Mouse (Mus musculus) heart, postnatal 14 days (tissue): ENCODE measurements around the gene Tnfrsf25. TPM values are rescaled to one million over a fixed set of nuclear protein-coding genes. Genes with fewer than 3 reads are reported as not detected.

Source experiments
- DNase-seq, 2 experiments: peaks; one replicate each; pipeline ENCODE4 v3.0.0; 2021 to 2022
- intact Hi-C: fragments of 180-260 bp; cut with DNase I; formaldehyde crosslinking; loops from one replicate; pipeline ENCODE4 v1.15.1; 2025
- total RNA-seq, 2 experiments: library from RNA; stranded (reverse); gene quantifications; 2 replicates each; pipeline ENCODE4 v1.2.3; 2021

Gene Tnfrsf25
- total RNA-seq, 2 experiments from 2014 or later, result 4.0 to 6.7 TPM

DNA sequence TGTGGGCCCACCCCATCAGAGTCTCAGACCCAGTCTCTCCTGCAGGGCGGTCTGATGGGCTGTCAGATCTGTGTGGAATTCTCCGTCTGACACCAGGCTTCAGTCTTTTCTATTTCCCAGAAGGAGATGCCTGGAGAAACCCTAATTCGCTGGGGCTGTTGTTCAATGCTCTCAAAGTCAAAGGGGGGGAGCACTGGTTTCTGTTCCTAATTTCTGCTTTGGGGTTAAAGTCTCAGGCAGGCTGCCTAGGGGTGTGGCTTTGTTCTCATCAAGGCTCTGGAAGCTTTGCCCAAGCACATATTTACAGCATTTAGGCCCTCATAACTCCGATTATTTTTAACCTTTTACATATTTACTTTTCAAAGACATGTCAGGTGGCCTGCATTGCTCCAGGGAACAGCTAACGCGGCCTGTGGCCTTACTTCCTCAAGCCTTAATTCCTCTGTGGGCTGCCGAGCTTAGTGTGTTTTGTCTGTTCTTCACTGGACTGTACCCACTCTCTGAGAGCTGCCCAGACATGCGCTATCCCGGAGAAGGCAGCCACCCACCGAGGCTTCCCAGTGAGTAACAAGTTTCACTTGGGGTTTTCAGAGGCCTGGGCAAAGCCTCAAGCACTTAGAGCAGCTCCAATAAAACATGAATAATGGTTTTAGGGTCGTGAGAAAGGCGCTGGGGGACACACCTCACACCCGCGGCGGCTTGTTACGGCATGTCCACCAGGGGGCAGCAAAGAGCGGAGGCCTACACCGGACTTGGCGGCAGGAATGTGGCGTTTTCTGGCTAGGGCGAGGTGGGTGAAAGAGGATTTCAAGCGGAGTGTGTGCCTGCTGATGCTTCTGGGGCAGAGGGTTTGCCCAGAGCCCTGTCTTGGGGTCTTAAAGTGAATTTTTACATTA is 49.5 kb downstream of the Tnfrsf25 start:
- intact Hi-C loops, result no loop called here
- peak; percentile 80 to 89 for DNase-seq

DNA sequence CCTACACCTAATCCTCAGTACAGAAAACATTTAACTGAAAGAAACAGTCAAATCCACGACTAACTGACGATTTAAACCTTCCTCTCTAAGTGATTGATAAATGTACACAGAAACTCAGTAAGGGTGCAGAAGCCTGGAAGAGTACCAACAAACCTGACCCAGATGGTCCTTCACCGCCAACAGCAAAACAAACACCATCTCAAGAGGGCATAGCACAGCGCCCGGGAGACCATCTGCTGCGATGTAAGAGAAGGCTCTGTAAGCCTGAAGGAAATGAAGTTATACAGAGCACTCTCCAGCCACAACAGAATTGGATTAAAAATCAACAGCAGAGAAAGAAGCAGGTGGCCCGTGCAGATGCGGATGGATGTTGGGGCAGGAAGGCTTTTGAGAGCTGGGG is 52.3 kb downstream of the Tnfrsf25 start:
- intact Hi-C loops, result no loop called here
- no peak for DNase-seq

DNA sequence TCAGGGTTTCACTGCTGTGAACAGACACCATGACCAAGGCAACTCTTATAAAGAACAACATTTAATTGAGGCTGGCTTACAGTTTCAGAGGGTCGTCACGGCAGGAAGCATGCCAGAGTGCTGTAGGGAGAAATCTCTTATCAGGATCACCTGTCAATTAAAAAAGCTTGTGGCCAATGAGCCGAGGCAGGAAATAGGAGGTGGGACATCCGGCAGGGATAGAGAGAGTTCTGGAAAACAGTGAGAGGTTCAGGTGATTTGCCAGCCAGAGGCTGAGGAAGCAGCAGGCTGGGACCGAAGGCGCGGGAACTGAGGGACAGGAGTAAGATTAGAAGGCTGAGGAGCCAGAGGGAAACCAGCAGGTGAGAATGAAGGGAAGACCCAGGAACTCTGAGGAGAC is 53.4 kb downstream of the Tnfrsf25 start:
- no peak for DNase-seq
- intact Hi-C loops, result no loop called here

Other genes starting within 250 kb of the Tnfrsf25 start
- 100 to 1,000 TPM in 1 of 2 experiments, 10 to 100 TPM in 1; 94.7 to 103 TPM for gene Dnajc11, start 182.2 kb upstream of the Tnfrsf25 start, total RNA-seq
- gene Thap3, start 126.9 kb upstream of the Tnfrsf25 start, total RNA-seq, result 10 to 100 TPM; 13.9 to 14.5 TPM
- 1 to 10 TPM; 7.6 to 8.5 TPM for gene Phf13, start 119.7 kb upstream of the Tnfrsf25 start, total RNA-seq
- gene Klhl21, start 107.1 kb upstream of the Tnfrsf25 start, total RNA-seq, result 10 to 100 TPM; 53.0 to 56.9 TPM
- gene Zbtb48, start 88.3 kb upstream of the Tnfrsf25 start, total RNA-seq, result 1 to 10 TPM; 4.7 to 7.5 TPM
- under 1 TPM in 1 of 2 experiments, not detected in 1; 0.07 TPM for gene Tas1r1, start 77.4 kb upstream of the Tnfrsf25 start, total RNA-seq
- 10 to 100 TPM; 10.5 to 10.9 TPM for gene Nol9, start 76.6 kb upstream of the Tnfrsf25 start, total RNA-seq
- 10 to 100 TPM; 27.0 to 28.9 TPM for gene Plekhg5, start 43.4 kb upstream of the Tnfrsf25 start, total RNA-seq
- gene Espn, start 36.4 kb downstream of the Tnfrsf25 start, total RNA-seq, result 1 to 10 TPM; 1.4 to 2.0 TPM
- gene Hes2, start 42.9 kb downstream of the Tnfrsf25 start, total RNA-seq, result not detected
- gene Acot7, start 62.2 kb downstream of the Tnfrsf25 start, total RNA-seq, result 10 to 100 TPM; 37.3 to 39.3 TPM
- 10 to 100 TPM; 19.9 to 20.6 TPM for gene Gpr153, start 158.3 kb downstream of the Tnfrsf25 start, total RNA-seq
- not detected for gene Hes3, start 175.7 kb downstream of the Tnfrsf25 start, total RNA-seq
- gene Icmt, start 181.3 kb downstream of the Tnfrsf25 start, total RNA-seq, result 10 to 100 TPM; 25.9 to 27.2 TPM
- gene Rnf207, start 203.1 kb downstream of the Tnfrsf25 start, total RNA-seq, result 10 to 100 TPM; 84.5 to 95.8 TPM
- 100 to 1,000 TPM; 223 to 252 TPM for gene Rpl22, start 209.8 kb downstream of the Tnfrsf25 start, total RNA-seq
- gene Chd5, start 222.7 kb downstream of the Tnfrsf25 start, total RNA-seq, result under 1 TPM; 0.10 to 0.60 TPM